Mouse (Mus musculus): ENCODE measurements around the gene Pex14. TPM values are rescaled to one million over a fixed set of nuclear protein-coding genes. Genes with fewer than 3 reads are reported as not detected.
A peak's percentile ranks its signal among the peaks of the same experiment; 100 is the strongest.

Pex14 gene
- polyA plus RNA-seq, 1 experiment = 71.5 TPM

DNA sequence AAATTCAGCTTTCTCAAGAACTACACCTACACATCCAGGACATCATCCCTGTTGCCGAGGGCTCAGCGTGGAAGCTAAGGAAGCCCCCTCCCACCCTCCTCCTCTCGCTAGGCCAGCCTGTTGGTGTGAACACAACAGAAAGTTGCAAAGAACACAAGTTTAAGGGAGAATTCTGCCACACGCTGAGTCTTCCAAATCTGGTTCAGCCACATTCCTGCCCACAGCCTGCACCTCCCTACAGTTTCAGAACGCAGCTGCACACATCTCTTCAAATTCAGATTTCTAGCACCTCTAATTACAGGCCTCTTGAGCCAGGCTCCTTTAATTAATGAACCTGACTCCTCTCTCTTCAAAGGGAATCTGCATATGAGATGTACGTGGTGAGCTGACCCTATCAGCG, 41.4 kb downstream of the Pex14 start:
- Histone ChIP-seq H3ac (ENCODE audit: control insufficient read depth, insufficient read length) (no peak overlapping the region), H3K79me2 (ENCODE audit: control insufficient read depth, insufficient read depth) (peaks cover 13% of the 10 kb centered on the region), H3K36me3 (ENCODE audit: control insufficient read depth, insufficient read depth) (no peaks in the 10 kb centered on the region), H3K27me3 (ENCODE audit: control insufficient read depth, insufficient read depth, insufficient read length) (no peaks in the 10 kb centered on the region), H3K4me3 (no peak overlapping the region), H3K4me2 (ENCODE audit: low read depth) (no peak overlapping the region)
- TF ChIP-seq TCF12 (IDR thresholded peaks at IDR 0.05; ENCODE audit: insufficient read depth, poor library complexity, severe bottlenecking) (no peak), MYOG (IDR thresholded peaks at IDR 0.05; ENCODE audit: control insufficient read depth in 1 of 3, insufficient read depth in 1 of 3, insufficient read length in 2 of 3, low read depth in 2 of 3) (no peak), TCF3 (IDR thresholded peaks at IDR 0.05; ENCODE audit: insufficient read length, low read depth) (no peak), CEBPB (IDR thresholded peaks at IDR 0.05; ENCODE audit: insufficient read depth, poor library complexity, severe bottlenecking) (no peak), POLR2AphosphoS2 (IDR thresholded peaks at IDR 0.05; ENCODE audit: insufficient read length, low read depth) (no peak), USF1 (IDR thresholded peaks at IDR 0.05; ENCODE audit: low read depth) (no peak), SRF (IDR thresholded peaks at IDR 0.05; ENCODE audit: control insufficient read depth, insufficient read length, low read depth) (no peak)

DNA sequence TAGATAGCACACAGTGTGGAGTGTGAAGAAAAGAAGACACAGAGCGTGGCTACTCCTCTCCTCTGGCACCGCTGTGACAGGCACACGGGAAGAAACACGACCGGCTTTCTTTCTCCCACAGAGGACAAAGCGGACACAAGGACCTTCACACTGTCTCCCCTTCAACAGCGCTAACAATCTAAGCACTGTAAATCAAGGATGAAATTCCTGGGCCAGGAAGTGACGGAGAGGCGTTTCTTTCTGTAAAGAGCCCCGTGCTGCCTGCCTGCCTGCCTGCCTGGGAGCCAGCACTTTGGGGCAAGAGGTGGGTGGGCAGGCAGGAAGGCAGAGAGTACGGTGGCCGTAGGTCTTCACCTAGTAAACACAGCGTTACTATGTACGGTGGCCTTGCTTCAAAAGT, 42.2 kb downstream of the Pex14 start:
- no peak overlapping the region for H3K4me3 ChIP-seq
- no peak for TF ChIP-seq E2F4 (IDR thresholded peaks at IDR 0.05; ENCODE audit: insufficient read depth)
- TF ChIP-seq SRF (IDR thresholded peaks at IDR 0.05; ENCODE audit: control insufficient read depth, insufficient read length, low read depth) = no peak
- no peak for TF ChIP-seq CEBPB (IDR thresholded peaks at IDR 0.05; ENCODE audit: insufficient read depth, poor library complexity, severe bottlenecking)
- no peak for TF ChIP-seq MYOG (IDR thresholded peaks at IDR 0.05; ENCODE audit: control insufficient read depth in 1 of 3, insufficient read depth in 1 of 3, insufficient read length in 2 of 3, low read depth in 2 of 3)
- no peak for TF ChIP-seq POLR2AphosphoS2 (IDR thresholded peaks at IDR 0.05; ENCODE audit: insufficient read length, low read depth)
- no peak for TF ChIP-seq MYOD1 (IDR thresholded peaks at IDR 0.05; ENCODE audit: control insufficient read depth in 1 of 3, insufficient read length in 2 of 3, low read depth in 2 of 3)
- TF ChIP-seq POLR2A (IDR thresholded peaks at IDR 0.05; ENCODE audit: insufficient read length, low read depth) = no peak
- no peak for TF ChIP-seq MAX (IDR thresholded peaks at IDR 0.05; ENCODE audit: low read depth)
- TF ChIP-seq REST (IDR thresholded peaks at IDR 0.05; ENCODE audit: insufficient read depth, insufficient read length) = no peak
- no peak for TF ChIP-seq TCF12 (IDR thresholded peaks at IDR 0.05; ENCODE audit: insufficient read depth, poor library complexity, severe bottlenecking)
- no peak overlapping the region for H3K4me2 ChIP-seq (ENCODE audit: low read depth)

DNA sequence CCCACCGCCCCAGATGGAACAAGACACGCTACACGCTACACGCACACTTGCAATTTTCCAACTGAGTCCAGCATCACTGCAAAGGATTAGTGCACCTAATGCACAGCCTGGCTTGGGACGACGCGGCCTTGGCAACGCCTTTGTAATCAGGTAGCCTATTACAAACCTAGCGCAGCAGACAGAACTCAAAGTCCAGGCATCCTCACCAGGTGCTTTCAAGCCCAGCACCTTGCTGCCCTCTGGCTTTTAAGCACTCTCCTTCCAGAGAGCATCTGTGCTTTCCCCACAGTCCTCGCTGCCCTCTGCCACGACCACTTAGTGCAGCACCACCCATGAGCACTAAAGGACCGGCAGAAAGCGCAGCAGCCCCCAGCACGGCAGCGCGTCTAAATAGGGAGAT, 42.7 kb downstream of the Pex14 start:
- TF ChIP-seq TCF3 (IDR thresholded peaks at IDR 0.05; ENCODE audit: insufficient read length, low read depth) (no peak), MYOG (IDR thresholded peaks at IDR 0.05; ENCODE audit: control insufficient read depth in 1 of 3, insufficient read depth in 1 of 3, insufficient read length in 2 of 3, low read depth in 2 of 3) (no peak)
- Histone ChIP-seq H3K79me2 (ENCODE audit: control insufficient read depth, insufficient read depth) (peaks cover 20% of the 10 kb centered on the region), H3K36me3 (ENCODE audit: control insufficient read depth, insufficient read depth) (no peaks in the 10 kb centered on the region), H3K27me3 (ENCODE audit: control insufficient read depth, insufficient read depth, insufficient read length) (no peaks in the 10 kb centered on the region), H3K4me2 (ENCODE audit: low read depth) (no peak overlapping the region), H3ac (ENCODE audit: control insufficient read depth, insufficient read length) (no peak overlapping the region), H3K4me3 (no peak overlapping the region)

More for the DNA sequence above, 42.2 kb downstream of the Pex14 start:
- no peaks in the 10 kb centered on the region for H3K27me3 ChIP-seq (ENCODE audit: control insufficient read depth, insufficient read depth, insufficient read length)
- peaks cover 19% of the 10 kb centered on the region for H3K79me2 ChIP-seq (ENCODE audit: control insufficient read depth, insufficient read depth)
- no peak overlapping the region for H3ac ChIP-seq (ENCODE audit: control insufficient read depth, insufficient read length)
- H3K36me3 ChIP-seq (ENCODE audit: control insufficient read depth, insufficient read depth) = no peaks in the 10 kb centered on the region

GRCm38 (mm10) chr4:149055847-149056246, 43.8 kb downstream of the Pex14 start:
- no peak overlapping the region for H3K4me3 ChIP-seq
- TF ChIP-seq MYOG (IDR thresholded peaks at IDR 0.05; ENCODE audit: control insufficient read depth in 1 of 3, insufficient read depth in 1 of 3, insufficient read length in 2 of 3, low read depth in 2 of 3) (no peak), REST (IDR thresholded peaks at IDR 0.05; ENCODE audit: insufficient read depth, insufficient read length) (no peak), TCF3 (IDR thresholded peaks at IDR 0.05; ENCODE audit: insufficient read length, low read depth) (no peak), TCF12 (IDR thresholded peaks at IDR 0.05; ENCODE audit: insufficient read depth, poor library complexity, severe bottlenecking) (no peak), POLR2A (IDR thresholded peaks at IDR 0.05; ENCODE audit: insufficient read length, low read depth) (no peak), E2F4 (IDR thresholded peaks at IDR 0.05; ENCODE audit: insufficient read depth) (no peak), USF1 (IDR thresholded peaks at IDR 0.05; ENCODE audit: low read depth) (no peak)

DNA sequence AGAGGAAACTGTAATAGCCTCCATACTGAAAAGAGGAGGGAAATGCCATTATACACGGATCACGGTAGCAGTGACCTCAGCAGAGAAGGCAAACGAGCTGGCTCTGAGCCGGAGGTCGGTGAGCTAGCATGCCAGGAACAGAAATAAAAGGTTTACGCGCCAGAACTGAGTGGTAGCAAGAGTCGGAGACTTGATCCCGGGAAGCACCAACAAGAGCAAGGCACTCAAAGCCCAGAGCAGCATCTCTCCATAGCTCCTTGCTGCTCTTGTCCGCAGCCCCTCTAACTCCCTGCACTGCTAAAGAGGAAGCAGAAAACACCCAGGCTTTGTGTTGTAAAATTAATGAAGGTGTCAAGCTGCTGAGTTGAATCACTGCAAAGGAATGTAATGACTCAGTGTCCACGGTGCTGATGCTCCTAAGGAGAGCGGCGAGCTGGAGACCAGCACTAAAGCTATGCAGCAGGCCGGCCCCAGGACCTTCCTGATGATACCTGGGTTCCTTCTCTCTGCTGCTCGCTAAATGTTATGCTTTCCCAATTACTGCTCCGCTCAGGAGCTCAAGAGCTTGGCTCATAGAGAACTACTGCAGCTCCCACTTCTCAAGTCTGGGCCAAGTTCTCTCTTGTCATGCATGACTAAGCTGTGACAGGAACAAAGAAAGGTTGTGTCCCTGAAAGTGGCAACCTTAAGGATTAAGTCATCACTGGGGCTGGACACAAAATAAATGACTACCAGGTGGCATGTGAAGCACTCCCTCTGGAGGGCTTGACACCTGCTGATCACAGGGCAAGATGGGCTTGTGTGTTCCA, 50.1 kb downstream of the Pex14 start:
- no peak overlapping the region for H3K4me3 ChIP-seq
- H3ac ChIP-seq (ENCODE audit: control insufficient read depth, insufficient read length) = no peak overlapping the region
- no peak for TF ChIP-seq TCF3 (IDR thresholded peaks at IDR 0.05; ENCODE audit: insufficient read length, low read depth)
- peak in 1 of 3 experiments; percentile 58 for TF ChIP-seq MYOD1 (IDR thresholded peaks at IDR 0.05; ENCODE audit: control insufficient read depth in 1 of 3, insufficient read length in 2 of 3, low read depth in 2 of 3)
- peaks cover 17% of the 10 kb centered on the region for H3K79me2 ChIP-seq (ENCODE audit: control insufficient read depth, insufficient read depth)
- peak overlapping the region; percentile 66 for H3K4me2 ChIP-seq (ENCODE audit: low read depth)
- H3K27me3 ChIP-seq (ENCODE audit: control insufficient read depth, insufficient read depth, insufficient read length) = no peaks in the 10 kb centered on the region
- H3K36me3 ChIP-seq (ENCODE audit: control insufficient read depth, insufficient read depth) = no peaks in the 10 kb centered on the region

More at GRCm38 (mm10) chr4:149055847-149056246, 43.8 kb downstream of the Pex14 start:
- H3K79me2 ChIP-seq (ENCODE audit: control insufficient read depth, insufficient read depth) = peaks cover 19% of the 10 kb centered on the region
- no peaks in the 10 kb centered on the region for H3K27me3 ChIP-seq (ENCODE audit: control insufficient read depth, insufficient read depth, insufficient read length)
- no peak overlapping the region for H3ac ChIP-seq (ENCODE audit: control insufficient read depth, insufficient read length)
- no peaks in the 10 kb centered on the region for H3K36me3 ChIP-seq (ENCODE audit: control insufficient read depth, insufficient read depth)
- no peak overlapping the region for H3K4me2 ChIP-seq (ENCODE audit: low read depth)
